Mouse (Mus musculus) bone marrow, adult 2 months (tissue): ENCODE data around the gene Sv2c. TPM values are rescaled to one million over a fixed set of nuclear protein-coding genes. Genes with fewer than 3 reads are reported as not detected.

Experiments used
- H3K27ac ChIP-seq: fragments of 200-500 bp; 2 replicates; pipeline ENCODE4 v1.5.1; 2012; ENCODE audit warnings: low read depth, mild to moderate bottlenecking, control low read depth, inconsistent platforms, low read length; ENCODE audit not compliant: control insufficient read depth, poor library complexity, insufficient read depth
- H3K4me1 ChIP-seq: fragments of 200-500 bp; 2 replicates; pipeline ENCODE4 v1.6.1; 2011; ENCODE audit warnings: low read length; ENCODE audit not compliant: control insufficient read depth, insufficient read depth
- H3K4me3 ChIP-seq: fragments of 200-500 bp; replicated peaks from 2 replicates; pipeline ENCODE3; 2011; ENCODE audit warnings: mild to moderate bottlenecking, low read depth, low read length, control low read depth; ENCODE audit not compliant: control insufficient read depth
- CTCF ChIP-seq: fragments of 200-500 bp; IDR thresholded peaks from 2 replicates; pipeline ENCODE4 v1.5.1; 2011; ENCODE audit warnings: low read length, control low read depth; ENCODE audit not compliant: control insufficient read depth, insufficient read depth
- POLR2A ChIP-seq: fragments of 200-500 bp; IDR thresholded peaks from 2 replicates; pipeline ENCODE4 v1.6.1; 2011; ENCODE audit warnings: low read depth, mild to moderate bottlenecking, control low read depth, low read length, borderline replicate concordance; ENCODE audit not compliant: control insufficient read depth
- WGBS: fragments of 180-500 bp; shearing (Covaris S2); methylation state at CpG from one replicate; pipeline ENCODE4 v1.1.7; 2018; 5-methylcytosine and 5-hydroxymethylcytosine counted together
- polyA plus RNA-seq: library from polyadenylated mRNA; stranded (reverse); fragments of >200 nt; gene quantifications from 2 replicates; pipeline ENCODE4 v1.2.4, GENCODE M21; 2011; ENCODE audit warnings: low replicate concordance; ENCODE audit not compliant: missing spikeins, insufficient read depth, insufficient read length

Gene Sv2c
- polyA plus RNA-seq, 1 experiment, result not detected

- peak overlapping the region; percentile 43; the same call in 1 of the 2 replicates for H3K27ac ChIP-seq
These were observed 183.0 kb downstream of the Sv2c start for GRCm38 (mm10) chr13:95949356-95949755.

DNA sequence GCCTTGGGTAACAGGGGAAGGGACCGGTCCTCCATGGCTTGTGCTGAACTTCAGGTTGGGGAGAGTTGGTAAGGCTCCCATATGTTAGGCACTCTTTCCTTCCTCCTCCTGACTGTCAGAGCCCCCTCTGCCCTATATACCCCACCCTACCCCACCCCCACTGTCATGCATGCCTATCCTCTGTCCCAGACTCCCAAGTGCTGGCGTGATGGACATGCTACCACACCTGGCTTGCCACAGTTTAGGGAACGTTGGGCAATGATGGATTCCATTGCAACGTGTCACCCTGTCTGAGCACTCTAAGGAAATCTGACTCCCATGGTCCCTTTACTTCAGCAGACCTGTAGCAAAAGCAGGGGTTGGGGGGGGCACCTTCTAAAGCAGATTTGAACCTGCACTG, 183.6 kb downstream of the Sv2c start:
- 52% methylated on average over 4 of the region's 4 CpGs for WGBS
- no peak for TF ChIP-seq CTCF
- Histone ChIP-seq H3K4me3 (no peak overlapping the region), H3K27ac (peak overlapping the region; percentile 30; the same call in 1 of the 2 replicates), H3K4me1 (peaks cover 11% of the 10 kb centered on the region)

More at GRCm38 (mm10) chr13:95949356-95949755, 183.0 kb downstream of the Sv2c start:
- 12% methylated on average over 4 of the region's 4 CpGs for WGBS
- Histone ChIP-seq H3K4me1 (peaks cover 11% of the 10 kb centered on the region), H3K4me3 (no peak overlapping the region)
- TF ChIP-seq POLR2A, result no peak
- TF ChIP-seq CTCF, result no peak

GRCm38 (mm10) chr13:95948394-95948793, 184.0 kb downstream of the Sv2c start:
- H3K4me1 ChIP-seq, result peaks cover 12% of the 10 kb centered on the region
- no peak overlapping the region for H3K4me3 ChIP-seq
- H3K27ac ChIP-seq, result no peak overlapping the region
- TF ChIP-seq CTCF (no peak), POLR2A (no peak)
- 20% methylated on average over 4 of the region's 4 CpGs for WGBS

DNA sequence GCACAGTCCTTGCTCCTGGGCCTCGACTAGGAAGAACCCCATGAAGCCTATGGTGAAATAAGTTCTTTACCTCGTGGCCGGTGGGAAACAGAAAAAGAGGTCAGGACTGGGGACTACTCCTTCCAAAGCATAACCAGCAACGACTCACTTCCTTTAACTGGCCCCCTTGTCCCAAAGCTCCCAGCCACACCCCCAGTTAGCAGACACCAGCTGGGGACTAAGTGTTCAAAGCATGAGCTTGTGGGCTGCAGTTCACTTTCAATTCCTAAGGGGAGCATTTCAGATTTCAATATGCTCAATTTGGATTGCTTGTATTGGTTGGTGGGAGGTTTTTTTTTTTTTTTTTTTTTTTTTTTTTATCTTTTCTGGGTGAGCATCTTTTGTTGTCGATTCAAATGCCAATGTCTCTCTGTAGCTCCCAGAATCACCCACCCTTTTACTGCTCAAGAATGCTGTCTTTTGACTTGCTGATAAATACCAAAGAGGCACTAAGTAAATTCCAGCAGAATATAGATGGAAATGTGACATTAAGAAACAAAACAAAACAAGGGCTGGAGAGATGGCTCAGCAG, 186.4 kb downstream of the Sv2c start:
- WGBS, result 15% methylated on average over 5 of the region's 5 CpGs
- Histone ChIP-seq H3K27ac (no peak overlapping the region), H3K4me1 (peaks cover 20% of the 10 kb centered on the region), H3K4me3 (no peak overlapping the region)
- TF ChIP-seq POLR2A (no peak), CTCF (no peak)

GRCm38 (mm10) chr13:95944621-95945020, 187.8 kb downstream of the Sv2c start:
- TF ChIP-seq CTCF (no peak), POLR2A (no peak)
- 83% methylated on average over 6 of the region's 6 CpGs for WGBS
- Histone ChIP-seq H3K27ac (no peak overlapping the region), H3K4me3 (no peak overlapping the region), H3K4me1 (peaks cover 17% of the 10 kb centered on the region)

GRCm38 (mm10) chr13:95943919-95944318, 188.5 kb downstream of the Sv2c start:
- WGBS, result 48% methylated on average over 3 of the region's 3 CpGs
- Histone ChIP-seq H3K4me1 (peaks cover 18% of the 10 kb centered on the region), H3K27ac (no peak overlapping the region), H3K4me3 (no peak overlapping the region)
- TF ChIP-seq POLR2A (no peak), CTCF (no peak)

GRCm38 (mm10) chr13:95942587-95942986, 189.8 kb downstream of the Sv2c start:
- 6% methylated on average over 2 of the region's 2 CpGs for WGBS
- Histone ChIP-seq H3K4me3 (no peak overlapping the region), H3K27ac (peak overlapping the region; percentile 39; the same call in 1 of the 2 replicates), H3K4me1 (peaks cover 14% of the 10 kb centered on the region)
- TF ChIP-seq CTCF (no peak), POLR2A (no peak)

DNA sequence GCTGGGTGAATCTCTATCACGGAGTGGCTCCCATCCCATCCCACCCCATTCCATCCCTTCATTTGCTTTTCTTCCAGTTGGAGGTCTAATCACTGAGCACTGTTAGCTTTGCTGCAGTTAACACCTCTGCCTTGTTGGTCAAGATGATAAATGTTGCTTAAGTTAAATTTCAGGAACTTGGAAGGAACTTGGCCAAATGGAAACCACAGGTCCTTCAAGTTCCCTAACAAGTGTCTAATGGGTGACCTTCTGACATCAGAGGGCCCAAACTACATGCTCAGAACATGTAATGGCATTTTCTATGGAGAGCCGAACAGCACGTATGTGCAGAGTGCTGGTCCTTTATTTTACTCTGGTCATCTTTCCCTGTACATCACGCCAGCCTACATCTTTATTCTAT, 190.5 kb downstream of the Sv2c start:
- Histone ChIP-seq H3K4me3 (no peak overlapping the region), H3K27ac (peak overlapping the region; percentile 15; the same call in 1 of the 2 replicates), H3K4me1 (peaks cover 14% of the 10 kb centered on the region)
- TF ChIP-seq POLR2A (no peak), CTCF (no peak)
- WGBS, result 42% methylated on average over 4 of the region's 4 CpGs

GRCm38 (mm10) chr13:95940811-95941210, 191.6 kb downstream of the Sv2c start:
- H3K4me1 ChIP-seq, result peaks cover 14% of the 10 kb centered on the region
- H3K4me3 ChIP-seq, result no peak overlapping the region
- peak overlapping the region; percentile 60; the same call in 1 of the 2 replicates for H3K27ac ChIP-seq
- 80% methylated on average over 5 of the region's 5 CpGs for WGBS
- TF ChIP-seq CTCF, result no peak
- TF ChIP-seq POLR2A, result no peak
